Mouse (Mus musculus) E14TG2a.4 (cell line): ENCODE measurements around the gene Clrn3.

Experiments used
- CTCF ChIP-seq: conservative IDR thresholded peaks from 2 replicates; pipeline ENCODE4 v1.5.1; 2014; ENCODE audit warnings: low read length
- POU5F1 ChIP-seq: IDR thresholded peaks from 2 replicates; pipeline ENCODE4 v1.6.1; 2014; ENCODE audit warnings: low read length, borderline replicate concordance

GRCm38 (mm10) chr7:135568550-135568949, 40.1 kb upstream of the Clrn3 start:
- TF ChIP-seq CTCF (no peak), POU5F1 (no peak)
